Mouse (Mus musculus) MEL-GATA-1-ER (cell line): ENCODE results near the gene Kcna2.

Experiments
- DNase-seq: peaks from one replicate; pipeline ENCODE4 v3.0.0-alpha.2; 2012; ENCODE audit warnings: low read depth; ENCODE audit errors: extremely low read depth

Kcna2 gene

GRCm38 (mm10) chr3:107100811-107101455 is at the start of gene Kcna2:
Gene Kcna2 (plus strand): TSS chr3:107101146.
- no peak for DNase-seq

GRCm38 (mm10) chr3:107061468-107061867 is 39.5 kb upstream of the Kcna2 start:
- no peak for DNase-seq

- DNase-seq: no peak
Observed at GRCm38 (mm10) chr3:107062771-107063170, 38.2 kb upstream of the Kcna2 start.

- no peak for DNase-seq
Observed at GRCm38 (mm10) chr3:107065510-107066095, 35.3 kb upstream of the Kcna2 start.

GRCm38 (mm10) chr3:107066165-107066850 is 34.6 kb upstream of the Kcna2 start:
- no peak for DNase-seq

- DNase-seq: no peak
Observed at GRCm38 (mm10) chr3:107067245-107067644, 33.7 kb upstream of the Kcna2 start.

GRCm38 (mm10) chr3:107073863-107074262 is 27.1 kb upstream of the Kcna2 start:
- DNase-seq: no peak

GRCm38 (mm10) chr3:107075705-107076104 is 25.2 kb upstream of the Kcna2 start:
- no peak for DNase-seq

- no peak for DNase-seq
Observed at GRCm38 (mm10) chr3:107076658-107077057, 24.3 kb upstream of the Kcna2 start.

- DNase-seq: no peak
Observed at GRCm38 (mm10) chr3:107077101-107077500, 23.8 kb upstream of the Kcna2 start.

GRCm38 (mm10) chr3:107080803-107081202 is 20.1 kb upstream of the Kcna2 start:
- no peak for DNase-seq

- DNase-seq: no peak
Observed at GRCm38 (mm10) chr3:107081227-107081626, 19.7 kb upstream of the Kcna2 start.

- no peak for DNase-seq
Observed at GRCm38 (mm10) chr3:107084586-107084985, 16.4 kb upstream of the Kcna2 start.

GRCm38 (mm10) chr3:107087410-107087809 is 13.5 kb upstream of the Kcna2 start:
- DNase-seq: no peak

GRCm38 (mm10) chr3:107088820-107089219 is 12.1 kb upstream of the Kcna2 start:
- no peak for DNase-seq

- no peak for DNase-seq
Observed at GRCm38 (mm10) chr3:107089475-107089874, 11.5 kb upstream of the Kcna2 start.

- DNase-seq: no peak
Observed at GRCm38 (mm10) chr3:107090001-107090400, 10.9 kb upstream of the Kcna2 start.

- no peak for DNase-seq
Observed at GRCm38 (mm10) chr3:107090403-107091150, 10.4 kb upstream of the Kcna2 start.

GRCm38 (mm10) chr3:107094028-107094427 is 6.9 kb upstream of the Kcna2 start:
- DNase-seq: no peak

GRCm38 (mm10) chr3:107096269-107096731 is 4.6 kb upstream of the Kcna2 start:
- no peak for DNase-seq

GRCm38 (mm10) chr3:107099866-107100265 is 1.1 kb upstream of the Kcna2 start:
- DNase-seq: no peak

GRCm38 (mm10) chr3:107101456-107101786 is 475 bp downstream of the Kcna2 start:
- DNase-seq: no peak
